Mouse (Mus musculus) E14TG2a.4 (cell line): Measurements from ENCODE around the gene Sugct.

Experiments
- CTCF ChIP-seq: conservative IDR thresholded peaks from 2 replicates; pipeline ENCODE4 v1.5.1; 2014; ENCODE audit warnings: low read length
- NANOG ChIP-seq: IDR thresholded peaks from 2 replicates; pipeline ENCODE4 v1.6.1; 2014; ENCODE audit warnings: borderline replicate concordance, low read length, mixed read lengths
- POU5F1 ChIP-seq: IDR thresholded peaks from 2 replicates; pipeline ENCODE4 v1.6.1; 2014; ENCODE audit warnings: low read length, borderline replicate concordance

- no peak for TF ChIP-seq CTCF
- TF ChIP-seq NANOG = no peak
- no peak for TF ChIP-seq POU5F1
Measured at GRCm38 (mm10) chr13:17638008-17638407, 57.3 kb downstream of the Sugct start.
